Mouse (Mus musculus) CD4-positive, CD25-positive, alpha-beta regulatory T cell, adult 4 months (primary cell): Measurements from ENCODE around the gene Etfbkmt. TPM values are rescaled to one million over a fixed set of nuclear protein-coding genes. Genes with fewer than 3 reads are reported as not detected.
"Not testable (repeated sequence)": the region's sequence is repeated elsewhere in the genome, so short reads cannot be mapped to it uniquely, and the experiment has no call there.

ENCODE experiments used
- ATAC-seq: one replicate; pipeline ENCODE4 v1.8.0; 2017
- polyA plus RNA-seq, 2 experiments: library from polyadenylated mRNA; unstranded; fragments of 100-300 nt; shearing (Covaris generic); gene quantifications; one replicate each; pipeline ENCODE4 v1.2.1; 2017

Etfbkmt gene
- polyA plus RNA-seq: 100 to 1,000 TPM; 101 to 109 TPM

DNA sequence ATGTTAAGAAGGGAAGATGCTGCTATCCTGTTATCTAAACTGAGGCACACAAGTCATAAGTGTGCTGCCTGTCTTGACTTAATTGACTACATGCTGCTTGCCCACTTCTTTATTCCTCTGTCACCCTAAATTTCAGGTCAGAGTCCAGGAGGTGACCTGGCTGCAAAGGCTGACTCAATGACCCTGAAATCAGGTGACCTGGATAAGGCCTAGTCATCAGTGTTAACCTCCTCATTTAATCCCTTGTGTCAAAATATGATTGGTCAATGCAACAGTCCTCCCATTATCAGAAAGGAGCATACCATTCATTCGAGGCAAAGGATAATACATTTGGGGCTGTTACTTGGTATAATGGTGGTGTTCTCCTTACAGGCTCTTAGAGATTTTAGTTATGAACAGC lies at the start of gene Etfbkmt:
TSS of gene Etfbkmt (plus strand) at position 379 of the 400 bp plus-strand sequence.
- no peak for ATAC-seq

- ATAC-seq: no peak
Observed at GRCm38 (mm10) chr6:149092406-149092805, 47.2 kb upstream of the Etfbkmt start.

DNA sequence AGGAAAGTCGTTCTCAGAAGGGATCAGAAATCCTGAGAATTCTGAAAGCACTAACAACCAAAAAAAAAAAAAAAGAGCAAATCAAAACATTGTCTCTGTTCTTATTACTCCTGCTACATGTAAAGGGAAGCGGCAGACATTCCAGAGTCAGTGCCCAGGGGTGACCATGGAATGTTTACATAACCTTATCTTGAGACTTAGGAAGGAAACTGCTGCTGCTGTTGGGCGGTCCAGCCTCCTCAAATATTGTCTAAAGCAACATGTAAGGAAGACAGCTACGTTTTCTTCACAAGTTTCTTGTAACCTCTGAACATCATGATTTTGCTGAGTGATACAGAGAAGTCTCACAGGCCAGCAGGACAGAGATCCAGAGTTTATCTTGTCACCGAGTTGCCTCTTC lies 46.2 kb upstream of the Etfbkmt start:
- no peak for ATAC-seq

DNA sequence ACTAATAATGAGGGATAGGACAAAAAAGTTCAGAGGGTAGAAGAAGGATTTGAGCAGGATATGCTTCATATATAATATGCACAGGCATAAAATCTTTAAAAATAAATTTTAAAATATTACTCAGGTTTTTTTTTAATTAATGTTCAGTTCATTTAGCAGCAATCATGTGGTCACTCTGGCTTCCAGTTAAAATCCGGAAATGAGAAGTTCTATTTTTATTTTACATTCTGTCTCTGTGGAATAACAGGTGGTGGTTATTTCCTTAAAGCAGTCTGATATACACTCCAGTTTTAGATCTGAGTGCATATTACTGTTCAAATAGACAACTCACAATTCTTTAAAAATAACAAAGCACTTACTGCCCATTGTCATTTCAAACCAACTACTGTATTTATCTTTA lies 45.1 kb upstream of the Etfbkmt start:
- ATAC-seq: no peak

- ATAC-seq: no peak
Observed at GRCm38 (mm10) chr6:149095389-149095788, 44.3 kb upstream of the Etfbkmt start.

GRCm38 (mm10) chr6:149096233-149096632 lies 43.4 kb upstream of the Etfbkmt start:
- ATAC-seq: no peak

DNA sequence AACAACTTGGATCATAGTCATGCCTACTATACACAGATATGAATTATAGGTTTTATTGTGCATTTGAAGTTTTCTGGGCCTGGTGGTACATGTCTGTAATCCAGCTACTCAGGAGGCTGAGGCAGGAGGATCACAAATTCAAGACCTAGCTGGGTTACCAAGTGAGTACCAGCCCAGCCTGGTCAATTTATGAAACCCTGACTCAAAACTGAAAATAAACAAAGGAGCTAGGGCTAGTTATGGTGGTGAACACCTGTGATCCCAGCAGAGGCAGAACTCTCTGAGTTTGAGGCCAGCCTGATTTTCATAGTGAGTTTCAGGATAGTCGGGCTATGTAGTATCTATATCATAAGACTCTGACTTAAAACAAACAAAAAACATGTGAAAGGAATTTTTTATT lies 42.4 kb upstream of the Etfbkmt start:
- ATAC-seq: no peak

DNA sequence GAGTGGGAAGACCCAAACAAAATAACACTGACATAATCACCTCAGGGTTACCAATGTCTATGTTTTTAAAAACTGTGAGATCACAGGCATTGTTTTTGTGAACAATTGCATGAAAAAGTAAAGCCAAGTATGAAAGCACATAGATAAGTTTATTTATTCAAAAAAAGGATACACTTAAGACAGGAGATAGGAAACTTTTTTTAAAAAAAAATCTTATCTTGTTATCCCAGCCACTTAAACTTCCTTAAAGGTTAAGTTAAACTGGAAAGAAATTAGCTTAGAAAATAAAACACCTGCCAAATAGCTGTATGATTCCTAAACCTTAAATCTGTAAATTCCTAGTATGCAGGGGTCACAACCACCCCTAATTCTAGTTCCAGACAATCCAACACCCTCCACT lies 40.7 kb upstream of the Etfbkmt start:
- no peak for ATAC-seq

GRCm38 (mm10) chr6:149100174-149101075 lies 39.2 kb upstream of the Etfbkmt start:
- ATAC-seq: peak; percentile 18

DNA sequence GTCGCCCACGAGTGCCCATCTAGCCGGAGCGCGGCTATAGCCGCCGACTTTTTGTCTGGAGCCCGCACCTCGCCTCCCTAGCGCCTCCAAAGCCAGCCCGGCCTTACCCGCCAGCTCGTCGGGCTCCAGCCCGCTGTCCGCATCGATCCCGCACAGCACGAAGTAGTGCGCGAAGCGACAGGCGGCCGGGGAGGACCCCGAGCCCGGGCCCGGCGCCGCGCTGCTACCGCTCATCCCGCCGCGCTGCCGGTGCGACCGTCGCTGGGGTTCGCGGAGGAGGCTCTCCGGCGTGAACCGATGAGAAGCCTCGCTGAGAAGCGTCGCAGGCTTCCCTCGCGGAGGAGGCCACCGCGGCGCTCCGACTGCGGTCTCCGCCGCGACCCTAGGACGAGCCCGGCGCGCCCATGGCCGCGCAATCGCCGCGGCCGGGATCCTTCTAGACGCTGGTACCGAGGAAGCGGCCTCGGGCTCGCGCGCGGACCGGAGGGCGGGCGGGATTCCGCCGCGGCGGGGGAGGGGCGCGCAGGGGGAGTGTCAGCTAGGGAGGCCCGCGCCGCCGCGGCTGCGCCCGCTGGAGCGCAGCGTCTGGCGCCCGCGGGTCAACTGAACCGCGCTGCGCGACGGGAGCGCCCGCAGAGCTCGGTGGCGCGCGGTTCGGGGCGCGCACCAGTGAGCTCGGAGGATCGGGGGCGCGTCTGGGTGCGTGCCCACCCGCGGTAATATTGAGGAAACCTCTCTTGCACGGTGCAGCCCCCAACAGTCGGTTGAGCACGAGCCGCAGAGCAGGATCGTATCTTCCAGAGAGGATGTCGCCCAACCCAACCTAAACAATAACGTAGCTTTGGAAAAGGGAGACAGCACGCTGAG lies 38.3 kb upstream of the Etfbkmt start, which contains the start of gene Dennd5b:
TSS of gene Dennd5b (minus strand) at position 605 of the 867 bp plus-strand sequence.
- peak; percentile 62 for ATAC-seq

DNA sequence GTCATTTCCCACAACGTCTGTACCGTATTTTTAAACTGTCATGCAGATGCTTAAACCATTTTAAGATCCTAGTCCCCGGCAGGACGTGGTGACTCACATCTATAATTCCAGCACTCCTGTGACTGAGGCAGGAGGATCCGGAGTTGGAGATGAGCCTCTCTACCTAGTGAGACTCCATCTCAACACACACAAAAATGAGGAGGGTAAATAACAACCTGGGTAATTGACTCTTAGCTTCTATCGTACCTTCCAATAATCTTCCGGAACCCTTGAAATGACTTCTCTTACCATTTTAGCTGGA lies 37.8 kb upstream of the Etfbkmt start:
- peak; percentile 25 for ATAC-seq

GRCm38 (mm10) chr6:149103451-149103850 lies 36.2 kb upstream of the Etfbkmt start:
- ATAC-seq: no peak

DNA sequence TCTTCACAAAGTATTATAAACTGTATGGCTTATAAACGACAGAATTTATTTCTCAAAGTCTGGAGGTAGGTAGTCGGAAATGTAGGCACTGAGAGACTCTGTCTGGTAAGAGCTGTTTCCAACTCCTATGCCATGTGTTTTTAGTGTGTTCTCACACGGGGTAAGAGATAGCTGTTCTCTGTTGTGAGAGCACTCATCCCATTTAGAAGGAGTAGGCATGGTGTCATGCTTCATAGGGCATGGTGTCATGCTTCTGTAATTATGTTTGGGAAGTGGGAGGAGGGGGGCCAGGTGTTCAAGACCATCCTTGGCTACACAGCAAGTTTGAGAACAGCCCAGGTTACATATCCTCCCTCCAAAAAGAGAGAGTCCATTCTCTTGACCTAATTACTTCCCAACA lies 32.0 kb upstream of the Etfbkmt start:
- no peak for ATAC-seq

- ATAC-seq: no peak
Observed at GRCm38 (mm10) chr6:149108909-149109308, 30.7 kb upstream of the Etfbkmt start.

DNA sequence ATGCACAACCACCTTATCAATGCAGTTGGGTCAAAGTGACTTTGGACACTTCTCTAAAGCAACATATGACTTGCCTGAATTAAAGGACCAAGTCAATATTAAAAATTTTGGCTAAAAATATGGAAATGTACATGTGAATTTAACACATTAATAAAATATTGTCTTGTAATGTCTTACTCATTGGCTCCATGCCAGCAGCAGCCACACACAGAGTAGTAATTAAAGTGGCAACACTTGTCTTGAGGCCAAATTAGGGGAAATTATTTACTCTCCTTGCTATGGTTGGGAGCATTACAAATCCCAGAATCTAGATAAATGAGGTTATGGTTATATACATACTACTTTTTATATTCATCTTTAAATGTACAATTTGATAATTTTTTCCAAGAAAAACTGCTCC lies 22.7 kb upstream of the Etfbkmt start:
- no peak for ATAC-seq

GRCm38 (mm10) chr6:149118935-149119334 lies 20.7 kb upstream of the Etfbkmt start:
- no peak for ATAC-seq

DNA sequence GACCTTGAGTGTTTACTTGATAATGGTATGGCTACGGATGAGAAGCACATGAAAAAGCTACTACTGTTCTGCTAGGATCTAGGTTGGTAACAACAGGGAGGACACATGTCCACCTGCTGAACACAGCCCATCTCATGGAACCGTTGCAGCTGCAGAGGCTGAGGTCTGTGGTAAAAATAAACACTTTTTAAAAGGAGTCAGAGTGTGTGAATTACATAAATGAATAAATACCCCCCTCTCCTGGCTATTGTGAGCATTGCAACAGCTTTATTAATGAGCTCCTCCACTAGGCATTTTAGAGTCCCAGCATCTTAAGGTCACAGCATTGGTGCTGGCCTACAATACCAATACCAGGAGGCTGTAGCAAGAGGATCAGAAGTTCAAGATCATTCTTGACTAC lies 19.8 kb upstream of the Etfbkmt start:
- peak; percentile 90 for ATAC-seq

DNA sequence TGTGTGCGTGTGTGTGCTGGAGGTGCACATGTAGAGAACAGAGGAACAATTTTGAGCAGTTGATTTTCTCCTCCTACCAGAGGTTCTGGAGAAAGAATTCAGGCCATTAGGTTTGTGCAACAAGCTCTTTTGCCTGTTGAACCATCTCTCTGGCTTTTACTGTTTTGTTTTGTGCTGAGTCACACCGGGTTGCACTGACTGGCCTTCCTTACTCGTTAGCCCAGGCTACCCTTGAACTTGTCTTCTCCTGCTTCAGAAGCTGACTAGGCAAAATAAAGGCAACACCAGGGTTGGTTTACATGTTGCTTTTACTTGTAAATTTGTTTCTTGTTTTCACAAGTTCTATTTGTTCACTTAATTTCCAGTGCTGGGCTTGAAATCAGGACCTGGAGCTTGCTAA lies 16.6 kb upstream of the Etfbkmt start:
- no peak for ATAC-seq

DNA sequence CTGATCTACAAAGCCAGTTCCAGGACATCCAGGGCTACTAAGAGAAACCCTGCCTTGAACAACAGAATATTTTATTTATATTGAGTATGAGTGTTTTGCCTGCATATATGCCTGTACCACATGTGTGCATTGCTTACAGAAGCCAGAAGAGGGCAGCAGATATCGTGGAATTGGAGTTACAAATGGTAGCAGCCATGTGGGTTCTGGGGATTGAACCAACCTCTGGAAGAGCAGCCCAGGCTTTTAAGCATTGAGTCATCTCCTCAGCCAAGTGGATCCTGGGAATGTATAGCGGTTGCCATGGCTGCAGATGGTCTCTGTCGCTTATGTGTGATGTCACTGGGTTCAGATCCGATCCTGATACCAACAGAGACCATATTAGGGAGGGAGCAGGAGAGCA lies 13.0 kb upstream of the Etfbkmt start:
- ATAC-seq: peak; percentile 89

DNA sequence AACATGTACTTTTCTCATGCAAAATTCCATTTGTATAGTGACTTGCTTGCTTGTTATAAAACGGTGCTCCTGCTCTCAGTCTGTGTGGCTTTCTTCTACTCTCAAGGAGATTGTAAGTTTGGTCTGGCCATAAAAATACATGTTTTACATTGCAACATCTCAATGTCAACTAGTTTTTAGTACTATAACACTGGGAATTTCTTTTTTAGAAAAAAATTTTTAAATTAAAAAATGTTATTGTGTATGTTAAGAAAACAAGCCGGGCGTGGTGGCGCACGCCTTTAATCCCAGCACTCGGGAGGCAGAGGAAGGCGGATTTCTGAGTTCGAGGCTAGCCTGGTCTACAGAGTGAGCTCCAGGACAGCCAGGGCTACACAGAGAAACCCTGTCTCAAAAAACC lies 9.8 kb upstream of the Etfbkmt start, which contains the start of gene Gm10203:
TSS of gene Gm10203 (plus strand) at position 301 of the 400 bp plus-strand sequence.
- ATAC-seq: not testable (repeated sequence)

DNA sequence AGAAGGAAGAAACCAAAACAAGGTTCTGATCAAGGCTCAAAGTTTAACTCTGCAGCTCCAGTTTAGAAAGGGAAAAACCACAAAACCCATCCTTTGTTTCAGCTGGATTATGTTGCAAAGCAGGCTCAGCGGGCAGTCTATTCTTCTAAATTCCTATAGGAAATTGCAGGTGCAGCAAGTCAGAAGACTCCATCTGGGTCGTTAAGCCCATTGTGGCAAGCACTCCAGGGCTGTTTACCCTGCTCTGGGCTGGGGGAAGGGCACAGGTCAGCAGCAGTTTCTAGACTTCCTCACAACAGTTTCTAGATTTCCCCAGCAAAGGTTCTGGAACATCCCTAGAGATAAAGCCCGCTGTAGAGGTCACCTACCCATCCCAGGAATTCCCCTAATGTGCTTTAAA lies 8.5 kb upstream of the Etfbkmt start:
- ATAC-seq: no peak

GRCm38 (mm10) chr6:149132311-149133077 lies 7.2 kb upstream of the Etfbkmt start:
- ATAC-seq: peak; percentile 97
